Mouse (Mus musculus): ENCODE measurements at regions not wholly inside any gene's neighbourhood (a gene's known extent, or its start where the extent isn't known, plus 50 kb on each side); places are given as distances from the start of the nearest gene placed in this dataset.

GRCm38 (mm10) chr19:15513197-15513596 lies 433.9 kb downstream of the Psat1 start:
- TF ChIP-seq CTCF (IDR thresholded peaks at IDR 0.05; ENCODE audit: borderline replicate concordance, insufficient read depth, low read depth, low read length) (no peak), POLR2A (IDR thresholded peaks at IDR 0.05; ENCODE audit: borderline replicate concordance, insufficient read depth, low read length) (no peak)

Measured in cerebellum, adult 2 months (tissue).